Mouse (Mus musculus) megakaryocyte progenitor cell, adult 5-6 weeks (primary cell): Measurements from ENCODE around the gene Evi2a. TPM values are rescaled to one million over a fixed set of nuclear protein-coding genes. Genes with fewer than 3 reads are reported as not detected.

Experiments used
- total RNA-seq, 2 experiments: library from RNA; stranded (forward) in 1 of 2; stranded (reverse) in 1 of 2; fragments of 157-497, 149-512 nt in 1 of 2; fragments of 200-1000 nt in 1 of 2; gene quantifications; 2 replicates each; pipeline versions ENCODE4 v1.2.3 to v1.2.4; 2015 to 2017

The Evi2a gene
- total RNA-seq, 2 experiments from 2014 or later, result 17.5 to 19.5 TPM

Other genes with a start within 250 kb of the Evi2a start
- gene Gm9964, start 233.7 kb downstream of the Evi2a start, total RNA-seq (2015), result not detected in 2 replicates
- gene Gm9964, start 233.7 kb downstream of the Evi2a start, total RNA-seq (2017), result not detected in 2 replicates
- gene Nf1, start 190.9 kb downstream of the Evi2a start, total RNA-seq (2015), result 20.8 and 26.1 TPM in 2 replicates
- gene Nf1, start 190.9 kb downstream of the Evi2a start, total RNA-seq (2017), result 6.7 and 9.6 TPM in 2 replicates
- gene Omg, start 26.5 kb downstream of the Evi2a start, total RNA-seq (2015), result 0.67 and 0.98 TPM in 2 replicates
- gene Omg, start 26.5 kb downstream of the Evi2a start, total RNA-seq (2017), result 0.14 and 0.33 TPM in 2 replicates
- gene Evi2b, start 6.8 kb downstream of the Evi2a start, total RNA-seq (2015), result 454 and 486 TPM in 2 replicates
- 75.7 and 78.7 TPM in 2 replicates for gene Evi2b, start 6.8 kb downstream of the Evi2a start, total RNA-seq (2017)
- gene Evi2, start within 50 bp of the Evi2a start, total RNA-seq (2015), result 30.6 and 31.5 TPM in 2 replicates
- gene Evi2, start within 50 bp of the Evi2a start, total RNA-seq (2017), result 3.9 and 5.5 TPM in 2 replicates
- 0.85 and 2.0 TPM in 2 replicates for gene Rab11fip4, start 60.6 kb upstream of the Evi2a start, total RNA-seq (2015)
- gene Rab11fip4, start 60.6 kb upstream of the Evi2a start, total RNA-seq (2017), result 3.2 and 3.7 TPM in 2 replicates